Mouse (Mus musculus): Measurements from ENCODE around the gene Nodal. TPM values are rescaled to one million over a fixed set of nuclear protein-coding genes. Genes with fewer than 3 reads are reported as not detected.

Nodal gene
- polyA plus RNA-seq, 1 experiment from 2014 or later: 0.09 TPM

- H3K27ac ChIP-seq: peak overlapping the region; percentile 92
- H3K9me3 ChIP-seq (replicated peaks): no peaks in the 10 kb centered on the region
- no peaks in the 10 kb centered on the region for H3K27me3 ChIP-seq
- H3K4me3 ChIP-seq: peak overlapping the region; percentile 73
- no peak for ATAC-seq (replicated peaks; ENCODE audit: insufficient number of reproducible peaks, insufficient read depth, low FRiP score, low read depth)
- 20% methylated on average over 8 of the region's 8 CpGs for WGBS
- H3K36me3 ChIP-seq: no peaks in the 10 kb centered on the region
- H3K4me2 ChIP-seq: peak overlapping the region; percentile 91
- H3K9ac ChIP-seq: peak overlapping the region; percentile 82
- peaks cover 89% of the 10 kb centered on the region for H3K4me1 ChIP-seq (replicated peaks)
Observed at GRCm38 (mm10) chr10:61381823-61382222, 35.9 kb upstream of the Nodal start.

GRCm38 (mm10) chr10:61382281-61382731 lies 35.5 kb upstream of the Nodal start:
- WGBS: 4% methylated on average over 8 of the region's 8 CpGs

GRCm38 (mm10) chr10:61383021-61383714 lies 34.6 kb upstream of the Nodal start, which contains the start of gene Pald1:
TSS of gene Pald1 (minus strand) at chr10:61383530.
- Histone ChIP-seq H3K4me1 (replicated peaks) (peaks cover 76% of the 10 kb centered on the region), H3K9me3 (replicated peaks) (no peaks in the 10 kb centered on the region), H3K9ac (peak within 1 kb of the TSS; percentile 82), H3K36me3 (no peaks in the 10 kb centered on the region), H3K27ac (peak within 1 kb of the TSS; percentile 92), H3K4me2 (peak within 1 kb of the TSS; percentile 91), H3K4me3 (peak within 1 kb of the TSS; percentile 73), H3K27me3 (no peaks in the 10 kb centered on the region)
- peak; percentile 80 for ATAC-seq (replicated peaks; ENCODE audit: insufficient number of reproducible peaks, insufficient read depth, low FRiP score, low read depth)
- WGBS: under 1% methylated on average over 47 of the region's 60 CpGs

More at GRCm38 (mm10) chr10:61382281-61382731, 35.5 kb upstream of the Nodal start:
- H3K27ac ChIP-seq: peak overlapping the region; percentile 92
- H3K36me3 ChIP-seq: no peaks in the 10 kb centered on the region
- no peak for ATAC-seq (replicated peaks; ENCODE audit: insufficient number of reproducible peaks, insufficient read depth, low FRiP score, low read depth)
- peaks cover 84% of the 10 kb centered on the region for H3K4me1 ChIP-seq (replicated peaks)
- no peaks in the 10 kb centered on the region for H3K27me3 ChIP-seq
- H3K4me2 ChIP-seq: peak overlapping the region; percentile 91
- peak overlapping the region; percentile 73 for H3K4me3 ChIP-seq
- no peaks in the 10 kb centered on the region for H3K9me3 ChIP-seq (replicated peaks)
- H3K9ac ChIP-seq: peak overlapping the region; percentile 82

GRCm38 (mm10) chr10:61383715-61384047 lies 34.1 kb upstream of the Nodal start:
- H3K4me2 ChIP-seq: peak overlapping the region; percentile 91
- no peaks in the 10 kb centered on the region for H3K36me3 ChIP-seq
- peak overlapping the region; percentile 92 for H3K27ac ChIP-seq
- H3K4me1 ChIP-seq (replicated peaks): peaks cover 71% of the 10 kb centered on the region
- peak overlapping the region; percentile 73 for H3K4me3 ChIP-seq
- ATAC-seq (replicated peaks; ENCODE audit: insufficient number of reproducible peaks, insufficient read depth, low FRiP score, low read depth): no peak
- no peaks in the 10 kb centered on the region for H3K27me3 ChIP-seq
- peak overlapping the region; percentile 82 for H3K9ac ChIP-seq
- WGBS: 5% methylated on average over 11 of the region's 11 CpGs
- no peaks in the 10 kb centered on the region for H3K9me3 ChIP-seq (replicated peaks)

- Histone ChIP-seq H3K36me3 (no peaks in the 10 kb centered on the region), H3K27me3 (no peaks in the 10 kb centered on the region), H3K27ac (0 out of 2 replicates have a peak overlapping the region, but pooled peaks have one; percentile 61), H3K9me3 (replicated peaks) (no peaks in the 10 kb centered on the region), H3K4me1 (replicated peaks) (peaks cover 58% of the 10 kb centered on the region), H3K9ac (no peak overlapping the region), H3K4me2 (no peak overlapping the region), H3K4me3 (no peak overlapping the region)
- WGBS: 78% methylated on average over 6 of the region's 6 CpGs
- ATAC-seq (replicated peaks; ENCODE audit: insufficient number of reproducible peaks, insufficient read depth, low FRiP score, low read depth): no peak
Observed at GRCm38 (mm10) chr10:61385174-61385573, 32.6 kb upstream of the Nodal start.

- Histone ChIP-seq H3K4me2 (no peak overlapping the region), H3K4me3 (no peak overlapping the region), H3K9ac (no peak overlapping the region), H3K27ac (peak overlapping the region; percentile 61), H3K9me3 (replicated peaks) (no peaks in the 10 kb centered on the region), H3K4me1 (replicated peaks) (peaks cover 51% of the 10 kb centered on the region), H3K27me3 (no peaks in the 10 kb centered on the region), H3K36me3 (no peaks in the 10 kb centered on the region)
- WGBS: 31% methylated on average over 6 of the region's 6 CpGs
- ATAC-seq (replicated peaks; ENCODE audit: insufficient number of reproducible peaks, insufficient read depth, low FRiP score, low read depth): no peak
Observed at GRCm38 (mm10) chr10:61386284-61386683, 31.5 kb upstream of the Nodal start.

- H3K4me2 ChIP-seq: no peak overlapping the region
- no peaks in the 10 kb centered on the region for H3K27me3 ChIP-seq
- ATAC-seq (replicated peaks; ENCODE audit: insufficient number of reproducible peaks, insufficient read depth, low FRiP score, low read depth): no peak
- H3K9me3 ChIP-seq (replicated peaks): no peaks in the 10 kb centered on the region
- H3K27ac ChIP-seq: no peak overlapping the region
- 78% methylated on average over 5 of the region's 5 CpGs for WGBS
- no peak overlapping the region for H3K4me3 ChIP-seq
- H3K36me3 ChIP-seq: no peaks in the 10 kb centered on the region
- peaks cover 39% of the 10 kb centered on the region for H3K4me1 ChIP-seq (replicated peaks)
- H3K9ac ChIP-seq: no peak overlapping the region
Observed at GRCm38 (mm10) chr10:61389020-61389419, 28.8 kb upstream of the Nodal start.

- Histone ChIP-seq H3K4me1 (replicated peaks) (peaks cover 34% of the 10 kb centered on the region), H3K27ac (no peak overlapping the region)
Observed at GRCm38 (mm10) chr10:61390148-61390547, 27.6 kb upstream of the Nodal start.

GRCm38 (mm10) chr10:61392584-61392983 lies 25.2 kb upstream of the Nodal start:
- Histone ChIP-seq H3K9me3 (replicated peaks) (no peaks in the 10 kb centered on the region), H3K4me3 (no peak overlapping the region), H3K27ac (no peak overlapping the region), H3K4me1 (replicated peaks) (peaks cover 18% of the 10 kb centered on the region), H3K9ac (no peak overlapping the region), H3K27me3 (no peaks in the 10 kb centered on the region), H3K36me3 (no peaks in the 10 kb centered on the region), H3K4me2 (no peak overlapping the region)
- WGBS: 32% methylated on average over 4 of the region's 4 CpGs
- no peak for ATAC-seq (replicated peaks; ENCODE audit: insufficient number of reproducible peaks, insufficient read depth, low FRiP score, low read depth)

More at GRCm38 (mm10) chr10:61390148-61390547, 27.6 kb upstream of the Nodal start:
- H3K4me2 ChIP-seq: no peak overlapping the region
- 23% methylated on average over 2 of the region's 2 CpGs for WGBS
- no peaks in the 10 kb centered on the region for H3K36me3 ChIP-seq
- H3K9ac ChIP-seq: no peak overlapping the region
- H3K9me3 ChIP-seq (replicated peaks): no peaks in the 10 kb centered on the region
- no peak overlapping the region for H3K4me3 ChIP-seq
- ATAC-seq (replicated peaks; ENCODE audit: insufficient number of reproducible peaks, insufficient read depth, low FRiP score, low read depth): no peak
- no peaks in the 10 kb centered on the region for H3K27me3 ChIP-seq

GRCm38 (mm10) chr10:61394476-61395136 lies 23.2 kb upstream of the Nodal start:
- peak; percentile 37; the same call in 1 of the 2 replicates for ATAC-seq (replicated peaks; ENCODE audit: insufficient number of reproducible peaks, insufficient read depth, low FRiP score, low read depth)
- H3K4me3 ChIP-seq: no peak overlapping the region
- 16% methylated on average over 9 of the region's 9 CpGs for WGBS

GRCm38 (mm10) chr10:61398125-61398524 lies 19.6 kb upstream of the Nodal start:
- Histone ChIP-seq H3K36me3 (no peaks in the 10 kb centered on the region), H3K4me3 (no peak overlapping the region), H3K27me3 (peaks cover 4% of the 10 kb centered on the region; the same call in 1 of the 2 replicates), H3K4me1 (replicated peaks) (peaks cover 6% of the 10 kb centered on the region), H3K9ac (no peak overlapping the region), H3K9me3 (replicated peaks) (no peaks in the 10 kb centered on the region), H3K27ac (no peak overlapping the region), H3K4me2 (no peak overlapping the region)
- no peak for ATAC-seq (replicated peaks; ENCODE audit: insufficient number of reproducible peaks, insufficient read depth, low FRiP score, low read depth)
- WGBS: 58% methylated on average over 3 of the region's 3 CpGs

More at GRCm38 (mm10) chr10:61394476-61395136, 23.2 kb upstream of the Nodal start:
- no peaks in the 10 kb centered on the region for H3K36me3 ChIP-seq
- H3K9ac ChIP-seq: no peak overlapping the region; the same call in 1 of the 2 replicates
- H3K4me1 ChIP-seq (replicated peaks): peaks cover 18% of the 10 kb centered on the region
- peak overlapping the region; percentile 10; the same call in 1 of the 2 replicates for H3K27ac ChIP-seq
- H3K9me3 ChIP-seq (replicated peaks): no peaks in the 10 kb centered on the region
- peak overlapping the region; percentile 9; the same call in 1 of the 2 replicates for H3K4me2 ChIP-seq
- H3K27me3 ChIP-seq: no peaks in the 10 kb centered on the region
